Mouse (Mus musculus) kidney, adult 2 months (tissue): ENCODE measurements at regions not wholly inside any gene's neighbourhood (a gene's known extent, or its start where the extent isn't known, plus 50 kb on each side); places are given as distances from the start of the nearest gene placed in this dataset.

Source experiments
- CTCF ChIP-seq: fragments of 200-500 bp; conservative IDR thresholded peaks from 2 replicates; pipeline ENCODE4 v1.5.1; 2011; ENCODE audit warnings: low read depth, mild to moderate bottlenecking, control low read depth, low read length, moderate library complexity, mixed read lengths; ENCODE audit not compliant: insufficient read depth, insufficient read length
- POLR2A ChIP-seq: fragments of 200-500 bp; IDR thresholded peaks from one replicate; pipeline ENCODE4 v1.6.1; 2011; ENCODE audit warnings: low read depth, low read length, control low read depth

DNA sequence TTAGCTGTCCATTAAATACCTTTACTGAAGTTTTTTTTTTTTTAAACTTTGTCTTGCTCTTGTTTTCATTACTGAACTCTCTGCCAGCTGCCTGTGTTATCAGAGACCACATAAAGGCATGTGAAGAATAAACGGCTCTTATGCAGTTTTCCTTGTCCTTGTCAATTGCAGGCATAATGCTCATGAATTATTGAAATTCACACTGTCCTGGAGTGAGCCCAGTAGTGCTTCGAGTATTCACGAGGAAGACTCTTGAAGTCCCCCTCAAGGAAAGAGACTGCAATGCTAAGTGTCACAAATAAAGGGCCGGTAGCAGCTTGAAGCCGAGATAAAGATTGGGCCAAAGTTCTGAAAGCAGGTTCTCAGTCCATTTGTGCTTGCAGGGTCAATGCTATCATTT, 144.7 kb upstream of the Igfbp7 start:
- TF ChIP-seq POLR2A (no peak), CTCF (no peak)
